Mouse (Mus musculus) spleen, postnatal 4 days (tissue): Measurements from ENCODE around the gene Ube2q1.

Experiments
- DNase-seq, 2 experiments: peaks; one replicate each; pipeline ENCODE4 v3.0.0; 2022; ENCODE audit warnings: low spot score in 2 of 2

The Ube2q1 gene

GRCm38 (mm10) chr3:89821096-89821513 lies 47.7 kb downstream of the Ube2q1 start:
- DNase-seq: no peak

DNA sequence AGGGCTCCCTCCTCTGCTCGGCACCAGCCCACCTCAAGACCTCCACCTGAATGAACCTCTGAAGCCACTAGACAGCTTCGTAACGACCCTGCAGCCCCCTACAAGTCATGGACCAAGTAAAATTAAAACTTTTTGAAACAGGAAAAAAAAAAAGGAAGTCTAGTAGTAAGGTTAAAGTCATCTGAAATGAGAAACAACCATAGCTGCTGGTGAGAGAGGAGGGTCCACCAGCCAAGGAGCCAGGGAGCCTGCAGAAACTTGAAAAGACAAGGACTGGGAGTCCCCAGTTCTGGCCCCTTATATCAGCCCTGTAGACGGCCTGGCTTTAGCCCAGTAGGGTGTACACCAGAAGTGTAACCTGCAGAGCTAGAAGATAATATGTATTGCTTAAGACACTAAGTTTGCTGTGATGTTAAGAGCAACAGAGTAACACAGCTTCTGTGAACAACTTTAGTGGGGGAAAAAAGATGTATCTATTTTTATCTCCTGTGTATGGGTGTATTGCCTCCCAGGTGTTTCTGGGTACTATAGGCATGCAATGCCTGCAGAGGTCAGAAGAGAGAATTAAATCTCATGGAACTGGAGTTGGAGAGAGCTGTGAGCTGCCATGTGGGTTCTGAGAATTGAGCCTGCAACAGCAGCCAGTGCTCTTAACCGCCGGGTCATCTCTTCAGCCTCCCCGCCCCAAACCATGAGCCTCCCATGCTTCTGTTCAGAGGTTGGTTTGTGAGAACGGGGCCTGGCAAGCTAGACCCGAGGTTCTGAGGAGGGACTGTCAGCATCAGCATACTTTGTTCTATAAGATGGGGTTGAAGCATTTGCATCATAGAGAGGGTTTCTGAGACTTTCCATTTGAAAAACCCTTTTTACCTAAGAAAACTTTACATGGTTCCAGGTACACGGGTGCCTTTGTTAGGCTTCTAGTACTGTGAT lies 48.4 kb downstream of the Ube2q1 start:
- DNase-seq: no peak

- no peak for DNase-seq
Measured at GRCm38 (mm10) chr3:89823594-89823993, 50.2 kb downstream of the Ube2q1 start.

GRCm38 (mm10) chr3:89826295-89826694 lies 52.9 kb downstream of the Ube2q1 start:
- no peak for DNase-seq

DNA sequence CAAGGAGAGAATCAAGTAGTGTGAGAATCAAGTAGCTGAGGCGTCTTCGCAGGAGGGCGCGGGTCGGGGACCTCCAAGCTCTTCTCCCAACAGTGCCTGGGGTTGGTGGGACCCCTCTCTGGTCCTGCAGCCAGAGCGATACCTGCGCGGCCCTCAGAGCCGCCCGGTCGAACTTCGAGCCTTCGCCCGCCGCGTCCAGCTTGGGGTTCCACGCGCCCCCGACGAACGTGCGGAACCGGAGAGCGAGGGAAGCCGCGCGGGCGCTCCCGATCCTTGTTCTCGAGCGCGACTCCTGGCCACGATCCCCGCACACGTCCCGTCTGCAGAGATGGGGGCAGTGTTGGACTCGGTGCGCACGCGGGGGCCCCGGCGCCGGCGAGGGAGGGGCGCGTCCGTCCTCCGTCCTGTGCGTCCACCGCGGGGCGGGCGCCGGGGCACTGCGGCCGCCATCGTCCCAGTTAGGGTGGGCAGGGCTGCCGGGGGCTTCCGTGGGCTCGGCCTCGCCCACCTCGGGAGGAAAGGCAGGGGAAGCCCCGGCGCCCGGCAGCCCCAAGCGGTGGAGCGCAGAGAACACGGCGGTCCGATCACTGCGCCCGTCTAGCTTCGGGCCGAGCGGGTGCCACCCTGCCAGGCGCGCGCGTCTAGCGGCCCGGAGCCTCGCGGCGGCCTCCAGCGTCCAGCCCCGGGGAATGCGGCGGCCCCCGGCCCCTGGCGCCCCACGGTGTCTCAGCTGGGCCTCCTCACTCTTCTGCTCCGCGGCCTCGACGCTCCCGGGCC lies 57.6 kb downstream of the Ube2q1 start, which contains the start of gene She:
She (plus strand) TSS at position 556 of the 777 bp plus-strand sequence.
- no peak for DNase-seq
